Mouse (Mus musculus) embryonic fibroblast, embryonic 13.5 days (primary cell): Measurements from ENCODE around the gene Yipf2. TPM values are rescaled to one million over a fixed set of nuclear protein-coding genes. Genes with fewer than 3 reads are reported as not detected.
A peak's percentile ranks its signal among the peaks of the same experiment; 100 is the strongest.

ENCODE experiments used
- H3K27ac ChIP-seq: 2 replicates; pipeline ENCODE4 v1.5.1; 2012; ENCODE audit warnings: low read length, control low read depth, inconsistent platforms; ENCODE audit not compliant: insufficient read depth
- H3K4me1 ChIP-seq: 2 replicates; pipeline ENCODE4 v1.6.1; 2011; ENCODE audit warnings: low read length; ENCODE audit not compliant: control insufficient read depth, insufficient read depth
- H3K4me3 ChIP-seq: 2 replicates; pipeline ENCODE4 v1.5.1; 2011; ENCODE audit warnings: mild to moderate bottlenecking, control low read depth, low read length; ENCODE audit not compliant: insufficient read depth
- CTCF ChIP-seq: IDR thresholded peaks from 2 replicates; pipeline ENCODE4 v1.5.1; 2011; ENCODE audit warnings: mild to moderate bottlenecking, control low read depth, low read length, moderate library complexity, borderline replicate concordance; ENCODE audit not compliant: insufficient read depth
- POLR2A ChIP-seq: IDR thresholded peaks from 2 replicates; pipeline ENCODE4 v1.6.1; 2011; ENCODE audit warnings: low read depth, mild to moderate bottlenecking, control low read depth, low read length, moderate library complexity
- polyA plus RNA-seq: library from polyadenylated mRNA; stranded (reverse); fragments of >200 nt; gene quantifications from 2 replicates; pipeline ENCODE4 v1.2.4, GENCODE M21; 2011; ENCODE audit warnings: low read depth; ENCODE audit not compliant: missing spikeins, insufficient read length

Gene Yipf2
- polyA plus RNA-seq, 1 experiment, result 7.4 TPM

DNA sequence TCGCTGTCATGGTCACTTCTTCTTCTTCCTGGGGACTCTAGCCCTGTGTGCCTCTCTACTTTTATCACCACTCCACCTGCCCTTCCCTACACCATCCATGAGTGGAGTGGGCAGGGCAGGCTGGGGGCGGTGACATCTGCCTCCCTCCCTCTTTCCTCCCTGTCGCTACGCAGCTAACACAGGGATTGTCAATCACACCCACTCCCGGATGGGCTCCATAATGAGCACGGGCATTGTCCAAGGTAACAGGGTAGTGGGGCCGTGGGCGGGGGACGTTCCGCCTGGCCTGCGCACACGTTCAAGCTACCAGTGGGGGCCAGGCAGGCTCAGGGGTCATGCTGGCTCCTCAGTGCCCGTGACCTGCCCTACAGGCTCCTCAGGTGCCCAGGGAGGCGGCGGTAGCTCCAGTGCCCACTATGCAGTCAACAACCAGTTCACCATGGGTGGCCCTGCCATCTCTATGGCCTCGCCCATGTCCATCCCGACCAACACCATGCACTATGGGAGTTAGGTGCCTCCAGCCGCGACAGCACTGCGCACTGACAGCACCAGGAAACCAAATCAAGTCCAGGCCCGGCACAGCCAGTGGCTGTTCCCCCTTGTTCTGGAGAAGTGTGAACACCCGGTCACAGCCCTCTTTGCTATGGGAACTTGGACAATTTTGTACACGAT is 4.8 kb downstream of the Yipf2 start:
- no peak for TF ChIP-seq CTCF
- TF ChIP-seq POLR2A, result no peak
- Histone ChIP-seq H3K4me3 (no peak overlapping the region), H3K27ac (no peak overlapping the region), H3K4me1 (no peaks in the 10 kb centered on the region)

DNA sequence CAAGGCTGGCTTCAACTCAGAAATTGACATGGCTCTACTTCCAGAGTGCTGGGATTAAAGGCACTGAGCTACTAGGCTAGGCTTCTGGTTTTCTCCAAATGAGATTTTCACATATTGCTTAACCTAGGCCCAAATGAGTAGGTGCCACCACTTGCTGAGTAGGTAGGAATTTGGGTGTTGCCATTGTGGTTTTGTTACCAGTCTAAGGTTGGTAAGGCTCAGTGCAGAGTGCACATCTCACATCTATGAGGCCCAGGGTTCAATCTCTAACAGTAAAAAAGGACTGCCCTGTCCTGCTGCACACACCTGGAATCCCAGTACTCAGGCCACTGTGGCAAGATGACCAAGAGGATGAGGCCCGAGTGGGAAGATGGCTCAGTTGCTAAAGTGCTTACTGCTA is 7.2 kb downstream of the Yipf2 start:
- Histone ChIP-seq H3K4me1 (no peaks in the 10 kb centered on the region), H3K4me3 (no peak overlapping the region), H3K27ac (no peak overlapping the region)
- TF ChIP-seq POLR2A (no peak), CTCF (no peak)

DNA sequence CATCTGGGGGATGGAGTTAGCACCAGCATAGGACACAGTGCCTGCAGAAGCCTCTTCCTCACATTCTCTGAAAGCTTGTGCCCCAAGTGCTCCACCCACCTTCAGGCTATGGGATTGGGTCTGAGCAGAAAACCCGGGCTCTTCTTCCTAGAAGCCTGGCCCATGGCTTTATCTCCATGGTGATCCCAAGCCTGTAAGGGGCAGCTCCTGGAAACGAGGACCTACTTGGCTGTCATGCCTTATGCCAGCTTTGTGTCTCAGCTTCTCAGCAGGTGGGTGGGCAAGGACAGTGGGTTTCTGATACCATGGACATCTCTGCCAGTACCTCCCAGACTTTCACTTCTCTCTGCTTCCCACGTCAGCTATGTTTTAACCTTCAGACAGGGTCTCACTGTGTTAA is 14.4 kb downstream of the Yipf2 start:
- Histone ChIP-seq H3K27ac (no peak overlapping the region), H3K4me3 (no peak overlapping the region), H3K4me1 (no peaks in the 10 kb centered on the region)
- no peak for TF ChIP-seq CTCF
- TF ChIP-seq POLR2A, result no peak

DNA sequence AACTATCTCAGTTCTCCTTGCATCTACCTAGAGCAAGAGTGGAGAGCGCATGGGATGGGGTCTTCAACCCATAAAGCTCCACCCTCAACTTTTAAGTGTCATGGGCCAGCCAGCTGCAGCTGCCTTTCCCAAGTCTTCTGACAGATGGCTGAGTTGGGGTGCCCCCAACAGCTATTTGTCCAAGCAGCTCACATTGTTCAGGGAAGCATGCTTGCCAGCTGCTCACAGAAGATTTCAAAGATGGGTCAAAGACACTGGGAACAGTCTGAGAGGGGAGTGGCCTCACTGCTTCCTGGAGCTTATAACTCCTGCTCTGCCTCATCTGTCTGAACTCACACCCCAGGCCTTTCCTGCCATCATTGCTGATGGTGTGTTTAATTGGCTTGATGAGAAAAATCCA is 16.3 kb downstream of the Yipf2 start:
- Histone ChIP-seq H3K4me3 (no peak overlapping the region), H3K4me1 (no peaks in the 10 kb centered on the region), H3K27ac (no peak overlapping the region)
- TF ChIP-seq CTCF, result no peak
- TF ChIP-seq POLR2A, result no peak

DNA sequence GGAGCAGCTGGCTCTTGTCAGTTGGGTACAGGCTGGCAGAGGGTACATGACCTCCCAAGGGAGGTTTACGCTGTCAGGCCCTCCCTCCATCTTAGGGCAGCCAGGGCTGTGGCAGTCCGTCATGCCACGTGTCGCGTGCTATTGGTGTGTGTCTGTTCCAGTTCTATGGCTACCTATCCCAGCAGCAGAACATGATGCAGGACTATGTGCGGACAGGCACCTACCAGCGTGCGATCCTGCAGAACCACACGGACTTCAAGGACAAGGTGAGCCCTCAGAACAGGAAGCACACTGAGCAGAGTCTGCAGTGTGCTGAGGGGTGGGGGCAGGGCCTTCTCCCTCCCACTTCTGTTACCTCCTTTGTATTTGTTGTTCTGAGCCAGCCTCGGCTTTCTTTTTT is 17.4 kb downstream of the Yipf2 start:
- Histone ChIP-seq H3K4me3 (no peak overlapping the region), H3K27ac (no peak overlapping the region), H3K4me1 (no peaks in the 10 kb centered on the region)
- TF ChIP-seq POLR2A (no peak), CTCF (no peak)

DNA sequence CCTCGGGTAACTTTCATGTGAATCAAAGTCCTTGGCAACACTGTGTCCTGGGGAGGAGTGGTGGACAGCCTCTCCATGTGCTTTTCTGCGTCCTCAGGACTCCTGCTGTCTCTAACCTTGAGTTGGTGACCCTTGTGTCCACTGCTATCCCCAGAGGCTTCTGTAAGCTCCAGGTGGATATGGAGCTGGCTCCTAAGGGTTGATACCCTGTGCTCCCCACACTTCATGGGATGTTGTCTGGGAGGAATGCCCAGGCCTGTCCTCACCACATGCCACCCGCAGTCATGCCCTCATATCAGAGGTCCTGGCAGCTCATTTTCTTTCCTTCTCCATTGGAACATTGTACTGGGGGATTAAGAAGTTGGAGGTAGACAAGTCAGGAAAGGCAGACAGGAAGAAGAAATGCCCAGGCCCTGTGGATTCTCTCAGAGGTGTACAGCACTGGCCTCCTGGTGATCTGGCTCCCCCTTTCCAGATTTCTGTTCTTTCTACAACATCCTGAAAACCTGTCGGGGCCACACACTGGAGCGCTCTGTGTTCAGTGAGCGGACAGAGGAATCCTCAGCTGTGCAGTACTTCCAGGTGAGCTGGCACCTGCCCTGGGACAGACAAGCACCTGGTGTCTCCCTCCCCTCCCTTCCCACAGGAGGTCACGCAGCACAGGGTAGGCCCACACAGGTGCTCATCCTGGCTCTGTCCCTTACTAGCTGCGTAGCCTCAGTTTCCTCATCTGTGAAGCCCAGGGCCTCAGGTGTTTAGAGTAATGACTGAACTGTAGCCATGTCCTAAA is 18.4 kb downstream of the Yipf2 start:
- no peak overlapping the region for H3K27ac ChIP-seq
- H3K4me1 ChIP-seq, result no peaks in the 10 kb centered on the region
- TF ChIP-seq CTCF (no peak), POLR2A (no peak)
- H3K4me3 ChIP-seq, result no peak overlapping the region

DNA sequence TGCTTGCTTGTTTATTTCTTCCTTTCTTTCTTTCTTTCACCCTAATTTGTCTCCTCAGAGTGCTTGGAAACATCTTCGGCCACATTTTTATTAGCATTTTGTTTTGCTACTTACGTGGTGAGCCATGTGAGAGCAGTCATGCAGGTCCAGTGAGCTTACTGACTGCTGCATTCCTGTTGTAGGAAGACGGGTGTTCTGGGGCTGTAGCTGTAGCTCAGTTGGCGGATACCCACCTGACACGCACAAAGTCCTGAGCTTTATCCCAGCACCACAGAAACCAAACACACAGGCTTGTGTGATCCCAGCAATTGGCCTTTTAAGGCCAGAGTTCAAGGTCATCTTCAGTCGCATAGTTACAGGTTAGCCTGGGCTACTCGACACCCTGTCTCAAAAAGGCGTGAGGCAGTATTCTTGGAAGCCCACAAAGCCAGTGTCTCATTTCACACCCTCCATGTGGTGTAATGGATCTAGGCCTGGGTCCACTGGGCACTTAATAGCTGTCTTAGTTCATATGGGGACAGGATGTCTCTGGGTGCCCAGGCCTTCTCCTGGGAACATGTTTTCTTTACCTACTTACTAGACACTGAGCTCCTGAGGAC is 23.9 kb downstream of the Yipf2 start:
- Histone ChIP-seq H3K27ac (no peak overlapping the region), H3K4me3 (no peak overlapping the region), H3K4me1 (peaks cover 4% of the 10 kb centered on the region)
- TF ChIP-seq POLR2A, result no peak
- no peak for TF ChIP-seq CTCF

DNA sequence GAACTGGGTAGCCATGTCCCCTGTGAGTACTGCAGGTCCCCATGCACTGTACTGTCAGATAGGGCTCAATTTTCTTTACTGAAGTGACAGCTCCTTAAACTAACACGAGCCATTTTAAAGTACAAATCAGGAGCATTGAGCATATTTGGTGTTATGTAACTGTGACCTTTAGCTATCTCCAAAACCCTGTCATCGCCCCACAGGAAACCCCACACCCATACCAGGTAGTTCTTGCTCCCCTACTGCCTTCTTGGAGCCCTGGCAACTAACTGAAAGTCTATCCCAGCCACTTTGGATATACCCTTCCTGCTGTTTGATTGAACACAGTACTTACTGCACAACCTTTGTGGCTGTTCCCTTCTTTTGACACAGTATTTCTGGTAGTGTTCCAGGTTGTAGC is 25.6 kb downstream of the Yipf2 start:
- no peak for TF ChIP-seq POLR2A
- no peak for TF ChIP-seq CTCF
- Histone ChIP-seq H3K4me1 (peaks cover 4% of the 10 kb centered on the region), H3K4me3 (no peak overlapping the region), H3K27ac (no peak overlapping the region)

DNA sequence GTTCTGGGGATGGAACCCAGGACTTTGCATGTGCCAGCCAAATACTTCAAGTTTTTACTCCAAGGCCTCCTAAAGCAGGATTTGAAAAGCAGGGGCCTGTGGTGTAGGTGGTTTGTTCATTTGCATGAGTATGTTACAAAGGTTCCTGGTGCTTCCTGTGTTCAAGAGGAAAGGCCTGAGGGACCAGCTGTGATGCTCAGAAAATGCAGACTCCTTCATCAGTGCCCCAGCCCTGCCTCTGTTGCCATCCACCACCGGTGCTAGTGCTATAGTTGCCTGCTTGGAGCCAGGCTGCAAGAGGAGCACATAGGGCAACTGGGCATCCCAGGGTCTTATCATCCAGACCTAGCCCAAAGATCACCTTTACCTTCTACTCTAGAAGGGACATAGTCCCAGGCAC is 26.1 kb downstream of the Yipf2 start:
- Histone ChIP-seq H3K27ac (no peak overlapping the region), H3K4me1 (peaks cover 4% of the 10 kb centered on the region), H3K4me3 (no peak overlapping the region)
- no peak for TF ChIP-seq CTCF
- no peak for TF ChIP-seq POLR2A

DNA sequence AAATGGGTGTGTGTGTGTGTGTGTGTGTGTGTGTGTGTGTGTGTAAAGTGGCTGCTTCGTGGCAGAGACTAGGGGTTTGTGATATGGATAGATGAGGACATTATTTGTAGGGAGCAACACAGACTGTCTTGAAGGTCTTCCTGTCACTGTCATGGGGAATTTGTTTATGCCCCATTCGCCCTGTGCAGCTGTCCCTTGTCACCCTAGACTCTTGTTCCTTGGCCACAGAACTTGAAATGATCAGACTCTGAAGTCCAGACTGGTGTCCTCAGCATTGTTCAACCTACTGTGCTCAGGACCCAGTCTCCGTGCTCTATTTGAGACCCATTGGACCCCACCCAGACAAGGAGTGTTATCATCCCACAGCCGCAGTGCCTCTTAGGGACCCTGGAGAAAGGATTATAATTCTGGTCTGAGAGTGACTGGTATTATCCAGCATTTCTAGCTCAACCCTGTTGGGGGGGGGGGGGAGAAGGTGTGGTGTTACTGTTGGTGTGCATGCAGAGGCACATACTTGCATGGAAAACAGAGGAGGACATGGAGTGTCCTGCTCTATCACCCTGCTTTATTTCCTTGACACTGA is 27.5 kb downstream of the Yipf2 start:
- H3K4me3 ChIP-seq, result no peak overlapping the region

DNA sequence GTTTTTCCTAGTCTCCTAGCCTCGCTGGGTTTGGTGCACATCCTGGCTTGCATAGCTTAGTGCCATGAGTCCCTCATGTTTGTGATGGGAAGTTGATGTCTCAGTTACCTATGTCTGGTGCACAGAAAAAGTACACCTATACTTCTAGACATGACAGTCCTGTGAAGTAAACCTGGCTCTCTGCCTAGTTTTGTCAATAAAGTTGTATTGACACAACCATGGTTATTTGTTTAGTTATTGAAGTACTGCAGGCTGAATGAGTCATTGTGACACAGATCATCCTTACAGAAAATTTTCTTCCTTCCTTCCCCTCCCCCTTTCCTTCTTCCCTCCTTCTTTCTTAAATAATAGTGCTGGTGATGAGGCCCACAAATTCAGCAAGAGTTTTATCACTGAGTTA is 28.2 kb downstream of the Yipf2 start:
- no peak overlapping the region for H3K4me3 ChIP-seq
- no peak for TF ChIP-seq CTCF
- no peak for TF ChIP-seq POLR2A
- peaks cover 4% of the 10 kb centered on the region for H3K4me1 ChIP-seq
- peak overlapping the region; percentile 19; the same call in 1 of the 2 replicates for H3K27ac ChIP-seq

More for the DNA sequence above, 27.5 kb downstream of the Yipf2 start:
- no peak for TF ChIP-seq CTCF
- TF ChIP-seq POLR2A, result no peak
- peaks cover 4% of the 10 kb centered on the region for H3K4me1 ChIP-seq
- no peak overlapping the region for H3K27ac ChIP-seq
